Mouse (Mus musculus) kidney, adult 2 months (tissue): ENCODE measurements around the gene Olah.

Source experiments
- CTCF ChIP-seq: fragments of 200-500 bp; conservative IDR thresholded peaks from 2 replicates; pipeline ENCODE4 v1.5.1; 2011; ENCODE audit warnings: low read depth, mild to moderate bottlenecking, control low read depth, low read length, moderate library complexity, mixed read lengths; ENCODE audit not compliant: insufficient read depth, insufficient read length
- POLR2A ChIP-seq: fragments of 200-500 bp; IDR thresholded peaks from one replicate; pipeline ENCODE4 v1.6.1; 2011; ENCODE audit warnings: low read depth, low read length, control low read depth

DNA sequence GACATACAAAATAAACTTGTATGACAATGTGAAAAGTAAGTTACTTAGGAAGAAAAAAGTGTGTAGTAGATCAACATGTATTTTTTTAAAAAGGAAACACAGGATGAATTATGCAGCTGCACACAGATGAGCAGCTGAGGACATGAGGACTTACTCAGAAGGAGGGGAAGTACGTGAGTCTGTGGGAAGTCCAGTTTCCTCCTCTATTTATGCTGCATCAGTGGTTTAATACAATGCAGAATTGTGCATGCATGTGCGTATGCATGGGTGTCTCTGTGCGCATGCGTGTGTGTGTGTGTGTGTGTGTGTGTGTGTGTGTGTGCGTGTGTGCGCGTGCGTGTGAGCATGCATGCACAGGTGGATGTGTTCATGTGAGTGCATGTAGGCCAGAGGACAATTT is 41.2 kb downstream of the Olah start:
- no peak for TF ChIP-seq CTCF
- no peak for TF ChIP-seq POLR2A
